Mouse (Mus musculus): ENCODE results near the gene Eif3k.

DNA sequence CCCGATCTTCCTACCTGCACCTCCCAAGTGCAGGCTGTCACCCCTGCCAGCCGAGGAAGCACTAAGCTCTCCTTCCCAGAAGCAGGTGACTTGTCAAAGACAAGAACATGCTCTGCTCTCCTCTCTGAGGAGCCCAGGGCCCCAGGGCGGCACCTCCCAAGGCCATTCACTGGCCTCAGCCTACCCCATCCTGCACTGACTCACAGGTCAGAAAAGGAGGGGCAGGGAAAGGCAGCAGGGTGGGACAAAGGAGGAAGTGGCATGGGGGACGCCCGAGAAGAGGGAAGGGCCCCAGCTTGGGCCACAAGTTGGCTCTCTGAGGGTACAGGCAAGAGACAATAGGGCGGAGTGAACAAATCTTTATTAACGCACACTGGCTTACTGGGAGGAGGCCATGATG lies 10.6 kb downstream of the Eif3k start:
- TF ChIP-seq CTCF (IDR thresholded peaks at IDR 0.05) (no peak), POLR2A (IDR thresholded peaks at IDR 0.05; ENCODE audit: insufficient read depth, low read depth, low read length) (no peak), EP300 (IDR thresholded peaks at IDR 0.05; ENCODE audit: insufficient read depth, low read depth, low read length) (no peak)

All from heart, adult 2 months (tissue).